Mouse (Mus musculus) forebrain, embryonic 16.5 days (tissue): Measurements from ENCODE around the gene Ccdc114. TPM values are rescaled to one million over a fixed set of nuclear protein-coding genes. Genes with fewer than 3 reads are reported as not detected.
"Not testable (repeated sequence)": the region's sequence is repeated elsewhere in the genome, so short reads cannot be mapped to it uniquely, and the experiment has no call there.

Source experiments
- ATAC-seq: fragments of 200-750 bp; cut with Nextera tagmentation; 2 replicates; pipeline ENCODE4 v1.8.0; 2017; ENCODE audit warnings: mild to moderate bottlenecking, moderate library complexity
- H3K27ac ChIP-seq: fragments of 300-500 bp; sonication (generic); 2 replicates; pipeline ENCODE4 v1.5.1; 2014; ENCODE audit warnings: low read length, control low read depth
- H3K27me3 ChIP-seq: fragments of 300-500 bp; sonication (generic); replicated peaks from 2 replicates; pipeline ENCODE4 v1.6.1; 2014; ENCODE audit warnings: low read length; ENCODE audit not compliant: control insufficient read depth, insufficient read depth
- H3K36me3 ChIP-seq: fragments of 300-500 bp; sonication (generic); 2 replicates; pipeline ENCODE4 v1.6.1; 2014; ENCODE audit not compliant: control insufficient read depth, insufficient read depth
- H3K4me1 ChIP-seq: fragments of 300-500 bp; sonication (generic); replicated peaks from 2 replicates; pipeline ENCODE4 v1.6.1; 2014; ENCODE audit warnings: low read length; ENCODE audit not compliant: control insufficient read depth, insufficient read depth
- H3K4me2 ChIP-seq: fragments of 300-500 bp; sonication (generic); 2 replicates; pipeline ENCODE4 v1.6.1; 2014; ENCODE audit warnings: mild to moderate bottlenecking, low read length, control low read depth
- H3K4me3 ChIP-seq: fragments of 300-500 bp; sonication (generic); replicated peaks from 2 replicates; pipeline ENCODE4 v1.5.1; 2014; ENCODE audit warnings: mild to moderate bottlenecking, low read length, control low read depth
- H3K9ac ChIP-seq: fragments of 300-500 bp; sonication (generic); replicated peaks from 2 replicates; pipeline ENCODE4 v1.6.1; 2014; ENCODE audit warnings: low read depth, low read length, control low read depth
- H3K9me3 ChIP-seq: fragments of 300-500 bp; sonication (generic); 2 replicates; pipeline ENCODE4 v1.6.1; 2016; ENCODE audit warnings: low read length; ENCODE audit not compliant: control insufficient read depth
- WGBS: fragments of 180-500 bp; shearing (Covaris S2); extraction: QIAGEN DNeasy Blood & Tissue Kit; methylation state at CpG from one replicate; pipeline ENCODE4 v1.1.7; 2014; 5-methylcytosine and 5-hydroxymethylcytosine counted together
- polyA plus RNA-seq: library from polyadenylated mRNA; unstranded; fragments of >200 nt; fragmentation: Nextera tagmentation; extraction: Ambion mirVana; gene quantifications from 2 replicates; pipeline ENCODE4 v1.2.1, GENCODE M21; 2015

Ccdc114 gene
- 3.1 and 4.6 TPM in 2 replicates for polyA plus RNA-seq

- Histone ChIP-seq H3K4me2 (peak within 1 kb of the TSS; percentile 74), H3K27me3 (0 out of 2 replicates have a peak, but pooled peaks cover 2% of the 10 kb centered on the region), H3K36me3 (no peaks in the 10 kb centered on the region), H3K9ac (peak within 1 kb of the TSS; percentile 56), H3K27ac (peak within 1 kb of the TSS; percentile 86), H3K4me3 (peak within 1 kb of the TSS; percentile 54), H3K4me1 (peaks cover 10% of the 10 kb centered on the region), H3K9me3 (no peaks in the 10 kb centered on the region)
- 7% methylated on average over 24 of the region's 24 CpGs for WGBS
- ATAC-seq, result peak; percentile 6; the same call in 1 of the 2 replicates
Measured at GRCm38 (mm10) chr7:45923762-45924428, at the start of gene Ccdc114. Gene Ccdc114 (plus strand): TSS chr7:45924072.

- 96% methylated on average over 7 of the region's 7 CpGs for WGBS
- no peak overlapping the region for H3K9ac ChIP-seq
- peaks cover 24% of the 10 kb centered on the region for H3K36me3 ChIP-seq
- H3K27me3 ChIP-seq, result no peaks in the 10 kb centered on the region
- H3K9me3 ChIP-seq, result no peaks in the 10 kb centered on the region
- no peak for ATAC-seq
- no peak overlapping the region for H3K4me2 ChIP-seq
- no peak overlapping the region for H3K4me3 ChIP-seq
- no peak overlapping the region for H3K27ac ChIP-seq
- H3K4me1 ChIP-seq, result peaks cover 19% of the 10 kb centered on the region
Measured at GRCm38 (mm10) chr7:45876895-45877294, 47.0 kb upstream of the Ccdc114 start.

- not testable (repeated sequence) for ATAC-seq, H3K4me2 ChIP-seq, H3K27ac ChIP-seq, H3K4me3 ChIP-seq, H3K27me3 ChIP-seq, H3K9ac ChIP-seq, H3K9me3 ChIP-seq
- Histone ChIP-seq H3K36me3 (peaks cover 33% of the 10 kb centered on the region), H3K4me1 (peaks cover 18% of the 10 kb centered on the region)
- 100% methylated on average over 1 of the region's 1 CpGs for WGBS
Measured at GRCm38 (mm10) chr7:45878278-45878677, 45.6 kb upstream of the Ccdc114 start, which contains the start of gene Grin2d. Gene Grin2d (minus strand): TSS chr7:45878378.

GRCm38 (mm10) chr7:45880531-45880930 is 43.3 kb upstream of the Ccdc114 start:
- no peaks in the 10 kb centered on the region for H3K4me1 ChIP-seq
- no peak overlapping the region for H3K4me3 ChIP-seq
- H3K9ac ChIP-seq, result no peak overlapping the region
- no peaks in the 10 kb centered on the region for H3K9me3 ChIP-seq
- no peak overlapping the region for H3K4me2 ChIP-seq
- no peaks in the 10 kb centered on the region for H3K27me3 ChIP-seq
- H3K36me3 ChIP-seq, result peaks cover 36% of the 10 kb centered on the region
- H3K27ac ChIP-seq, result no peak overlapping the region
- no peak for ATAC-seq
- 97% methylated on average over 4 of the region's 4 CpGs for WGBS

- Histone ChIP-seq H3K4me1 (no peaks in the 10 kb centered on the region), H3K4me3 (no peak overlapping the region), H3K27me3 (no peaks in the 10 kb centered on the region), H3K9me3 (no peaks in the 10 kb centered on the region), H3K4me2 (no peak overlapping the region), H3K36me3 (peaks cover 40% of the 10 kb centered on the region), H3K9ac (no peak overlapping the region), H3K27ac (no peak overlapping the region)
- WGBS, result 87% methylated on average over 2 of the region's 2 CpGs
- no peak for ATAC-seq
Measured at GRCm38 (mm10) chr7:45881011-45881410, 42.9 kb upstream of the Ccdc114 start.

- Histone ChIP-seq H3K27ac (no peak overlapping the region), H3K27me3 (no peaks in the 10 kb centered on the region), H3K9me3 (no peaks in the 10 kb centered on the region), H3K9ac (no peak overlapping the region), H3K4me2 (no peak overlapping the region), H3K4me1 (no peaks in the 10 kb centered on the region), H3K36me3 (peaks cover 15% of the 10 kb centered on the region), H3K4me3 (no peak overlapping the region)
- no peak for ATAC-seq
- WGBS, result 47% methylated on average over 3 of the region's 3 CpGs
Measured at GRCm38 (mm10) chr7:45887246-45887645, 36.6 kb upstream of the Ccdc114 start.

GRCm38 (mm10) chr7:45892651-45893050 is 31.2 kb upstream of the Ccdc114 start:
- Histone ChIP-seq H3K4me2 (no peak overlapping the region), H3K9me3 (no peaks in the 10 kb centered on the region), H3K4me3 (no peak overlapping the region), H3K9ac (no peak overlapping the region), H3K27ac (no peak overlapping the region), H3K36me3 (no peaks in the 10 kb centered on the region), H3K4me1 (peaks cover 6% of the 10 kb centered on the region), H3K27me3 (no peaks in the 10 kb centered on the region)
- 88% methylated on average over 2 of the region's 2 CpGs for WGBS
- no peak for ATAC-seq

GRCm38 (mm10) chr7:45895931-45896516 is 27.8 kb upstream of the Ccdc114 start:
- Histone ChIP-seq H3K36me3 (no peaks in the 10 kb centered on the region), H3K9me3 (no peaks in the 10 kb centered on the region), H3K4me2 (peak overlapping the region; percentile 94), H3K4me3 (peak overlapping the region; percentile 60), H3K27ac (no peak overlapping the region), H3K4me1 (peaks cover 7% of the 10 kb centered on the region), H3K27me3 (no peaks in the 10 kb centered on the region), H3K9ac (no peak overlapping the region)
- 82% methylated on average over 6 of the region's 6 CpGs for WGBS
- peak; percentile 24 for ATAC-seq

GRCm38 (mm10) chr7:45896517-45897257 is 27.2 kb upstream of the Ccdc114 start, which contains the start of the genes Syngr4 and Tmem143:
Gene Syngr4 (minus strand): TSS chr7:45896714.
Gene Tmem143 (plus strand): TSS chr7:45896941.
- no peaks in the 10 kb centered on the region for H3K9me3 ChIP-seq
- H3K4me1 ChIP-seq, result peaks cover 7% of the 10 kb centered on the region
- ATAC-seq, result peak; percentile 87
- peak within 1 kb of the TSS; percentile 70 for H3K9ac ChIP-seq
- WGBS, result 1% methylated on average over 40 of the region's 40 CpGs
- H3K27me3 ChIP-seq, result no peaks in the 10 kb centered on the region
- H3K36me3 ChIP-seq, result no peaks in the 10 kb centered on the region
- H3K27ac ChIP-seq, result peak within 1 kb of the TSS; percentile 73
- H3K4me3 ChIP-seq, result peak within 1 kb of the TSS; percentile 60
- peak within 1 kb of the TSS; percentile 94 for H3K4me2 ChIP-seq
